Mouse (Mus musculus) colon, adult 2 months (tissue): Measurements from ENCODE around the gene Uhrf2. TPM values are rescaled to one million over a fixed set of nuclear protein-coding genes. Genes with fewer than 3 reads are reported as not detected.

Experiments used
- polyA plus RNA-seq: library from polyadenylated mRNA; depleted of rRNA; stranded (reverse); fragments of >200 nt; gene quantifications from 2 replicates; pipeline ENCODE4 v1.2.3, GENCODE M21; 2012; rRNA removed

The Uhrf2 gene
- polyA plus RNA-seq = 35.1 and 39.2 TPM in 2 replicates

GRCm38 (mm10) chr19:30029894-30030635, at the start of gene Uhrf2:
Gene Uhrf2, plus strand, starts transcription at chr19:30030513.

GRCm38 (mm10) chr19:30003621-30004020, 26.7 kb upstream of the Uhrf2 start, which contains the start of gene Trpd52l3:
Gene Trpd52l3, plus strand, starts transcription at chr19:30003790.

Other genes starting within 250 kb of the Uhrf2 start
- 3.6 and 3.8 TPM in 2 replicates for gene 9930021J03Rik, start 224.5 kb upstream of the Uhrf2 start, polyA plus RNA-seq
- 0.71 and 0.89 TPM in 2 replicates for gene Ranbp6, start 217.5 kb upstream of the Uhrf2 start, polyA plus RNA-seq
- gene Il33, start 105.4 kb upstream of the Uhrf2 start, polyA plus RNA-seq = 1.2 and 1.8 TPM in 2 replicates
- gene Trpd52l3, start 26.7 kb upstream of the Uhrf2 start, polyA plus RNA-seq = not detected in 2 replicates
- 0.12 and 0.24 TPM in 2 replicates for gene Gldc, start 144.9 kb downstream of the Uhrf2 start, polyA plus RNA-seq
- gene Mbl2, start 202.4 kb downstream of the Uhrf2 start, polyA plus RNA-seq = not detected in 2 replicates